Mouse (Mus musculus) G1E (cell line): ENCODE data around the gene Myzap.

ENCODE experiments used
- CTCF ChIP-seq: IDR thresholded peaks from 2 replicates; pipeline ENCODE4 v1.5.1; 2012; ENCODE audit warnings: low read depth, low read length, inconsistent platforms, mixed read lengths
- GATA1 ChIP-seq: IDR thresholded peaks from 2 replicates; pipeline ENCODE4 v1.6.1; 2012; ENCODE audit warnings: borderline replicate concordance, low read length, inconsistent platforms, mixed read lengths
- GATA2 ChIP-seq: IDR thresholded peaks from 2 replicates; pipeline ENCODE4 v1.6.1; 2012; ENCODE audit warnings: low read depth, low read length, inconsistent platforms, borderline replicate concordance
- POLR2AphosphoS5 ChIP-seq: IDR thresholded peaks from 2 replicates; pipeline ENCODE4 v1.6.1; 2012; ENCODE audit warnings: low read depth, low read length, inconsistent platforms; ENCODE audit not compliant: insufficient replicate concordance
- TAL1 ChIP-seq: conservative IDR thresholded peaks from 2 replicates; pipeline ENCODE4 v1.6.1; 2012; ENCODE audit warnings: low read depth, low read length, inconsistent platforms, mixed read lengths

DNA sequence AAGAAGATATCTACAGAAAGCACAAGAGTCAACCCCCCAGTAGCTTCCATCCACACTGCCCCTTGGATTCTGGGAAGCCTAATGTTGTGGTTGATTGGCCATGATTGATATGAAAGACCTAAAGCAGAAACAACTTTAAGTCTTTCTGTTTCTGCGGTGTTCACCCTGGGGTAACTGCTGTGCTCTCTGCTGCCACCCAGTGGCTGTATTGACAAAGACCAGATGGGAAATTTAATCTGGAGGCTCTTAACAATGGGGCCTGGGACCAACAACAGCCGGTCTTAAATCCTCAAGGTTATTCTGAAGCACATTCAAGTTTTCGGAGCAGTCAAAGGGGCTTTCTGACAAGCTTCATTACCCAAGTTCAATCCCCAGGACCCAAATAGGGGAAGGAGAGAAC lies 24.0 kb upstream of the Myzap start:
- TF ChIP-seq POLR2AphosphoS5 (no peak), CTCF (peak; percentile 83), TAL1 (no peak), GATA1 (no peak), GATA2 (no peak)
